Mouse (Mus musculus) adrenal gland, adult 8-10 months (tissue): ENCODE measurements around the gene Olfr711. TPM values are rescaled to one million over a fixed set of nuclear protein-coding genes. Genes with fewer than 3 reads are reported as not detected.
"Not testable (repeated sequence)": the region's sequence is repeated elsewhere in the genome, so short reads cannot be mapped to it uniquely, and the experiment has no call there.

Experiments used
- DNase-seq: peaks from one replicate; pipeline ENCODE4 v3.0.0; 2022
- total RNA-seq, 4 experiments: library from RNA; stranded (reverse); gene quantifications; 2 replicates each; pipeline ENCODE4 v1.2.4; 2022

The Olfr711 gene
- not detected for total RNA-seq

DNA sequence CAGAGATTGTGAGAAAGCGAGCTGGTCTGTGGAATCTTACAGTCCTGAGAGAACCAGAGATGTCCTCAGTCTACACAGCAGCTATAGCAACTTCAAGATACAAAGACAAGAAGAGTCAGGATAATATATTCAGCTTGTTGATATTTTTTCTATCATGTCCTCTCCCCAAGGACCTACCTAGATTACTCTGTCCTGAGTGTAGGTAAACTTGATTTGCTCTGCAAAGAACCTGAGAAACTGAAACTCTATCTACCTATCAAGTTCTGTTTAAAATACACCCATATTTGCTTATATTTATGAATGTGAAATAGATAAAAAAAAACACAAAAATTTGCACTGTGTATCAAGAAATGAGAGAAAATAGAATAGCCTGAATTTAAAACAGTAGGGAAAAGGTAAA, at the start of gene Olfr711:
Olfr711 (minus strand) TSS at position 101 of the 400 bp plus-strand sequence.
- no peak for DNase-seq

DNA sequence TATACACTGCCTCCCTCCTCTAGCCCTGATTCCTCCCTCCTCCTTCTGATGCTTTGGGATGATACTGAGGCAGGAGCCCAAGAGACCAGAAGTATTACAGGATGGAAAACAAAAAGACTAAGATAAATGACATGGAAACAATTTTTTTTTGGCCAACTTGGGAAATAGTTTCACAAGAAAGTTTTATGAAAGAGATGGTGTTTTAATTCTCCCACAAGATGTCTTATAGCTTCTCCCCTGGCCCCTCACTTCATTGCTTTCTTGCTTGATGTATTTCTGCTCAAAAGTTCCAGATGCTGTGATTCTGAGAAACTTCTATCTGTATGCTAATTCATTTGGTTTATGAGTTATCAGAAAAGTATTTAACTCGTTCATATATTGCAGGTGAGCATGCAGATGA, 30.7 kb upstream of the Olfr711 start, which contains the start of gene Olfr2:
Olfr2 (minus strand) TSS at position 101 of the 400 bp plus-strand sequence.
- DNase-seq = no peak

DNA sequence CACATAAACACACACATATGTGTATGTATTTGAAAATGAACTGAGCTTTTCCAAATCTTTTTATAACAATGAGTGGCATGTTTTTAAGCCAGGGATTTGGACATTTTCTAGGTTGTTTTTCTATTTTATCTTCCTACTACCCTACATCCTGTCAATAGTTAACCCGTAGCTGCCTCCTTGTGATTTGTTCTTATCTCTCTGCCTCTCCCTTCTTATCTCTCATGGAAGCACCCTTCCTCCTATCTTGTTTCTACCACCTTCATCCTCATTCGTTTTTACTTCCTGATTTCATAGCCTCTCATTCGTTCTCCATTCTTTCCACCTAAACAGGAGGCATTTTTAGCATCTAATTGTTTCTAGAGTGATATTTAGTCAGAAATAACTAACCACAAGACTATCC, 28.9 kb upstream of the Olfr711 start:
- DNase-seq = no peak

DNA sequence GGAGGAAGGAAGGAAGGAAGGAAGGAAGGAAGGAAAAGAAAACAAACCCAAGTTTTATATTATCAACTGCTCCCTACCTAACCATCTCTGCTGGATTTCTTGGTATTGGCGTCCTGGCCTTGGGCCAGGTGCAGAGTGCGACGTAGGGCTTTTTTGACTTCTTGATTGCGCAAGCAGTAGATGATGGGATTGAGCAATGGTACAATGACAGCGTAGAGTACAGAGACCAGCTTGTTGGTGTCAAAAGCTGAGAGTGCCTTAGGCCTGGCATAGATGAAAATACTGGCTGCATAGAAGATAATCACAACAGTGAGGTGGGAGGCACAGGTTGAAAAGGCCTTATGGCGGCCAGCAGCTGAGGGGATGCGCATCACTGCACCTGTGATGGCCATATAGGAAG, 25.5 kb upstream of the Olfr711 start:
- no peak for DNase-seq

DNA sequence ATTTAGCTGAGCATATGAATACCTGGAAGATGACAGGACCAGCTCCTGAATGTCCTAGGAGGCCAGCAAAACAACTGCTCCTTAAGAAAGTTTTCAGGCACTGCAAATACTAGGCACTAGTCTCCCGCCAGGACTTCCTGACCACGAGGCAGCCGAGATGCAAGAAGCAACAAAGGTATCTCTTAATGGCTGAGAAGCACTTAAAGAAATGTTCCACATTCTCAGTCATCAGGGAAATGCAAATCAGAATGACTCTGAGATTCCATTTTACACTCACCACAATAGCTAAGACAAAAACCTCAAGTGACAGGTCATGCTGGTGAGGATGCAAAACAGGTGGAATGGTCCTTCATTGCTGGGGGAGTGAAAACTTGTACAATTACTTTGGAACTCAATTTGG, 10.0 kb upstream of the Olfr711 start:
- no peak for DNase-seq

DNA sequence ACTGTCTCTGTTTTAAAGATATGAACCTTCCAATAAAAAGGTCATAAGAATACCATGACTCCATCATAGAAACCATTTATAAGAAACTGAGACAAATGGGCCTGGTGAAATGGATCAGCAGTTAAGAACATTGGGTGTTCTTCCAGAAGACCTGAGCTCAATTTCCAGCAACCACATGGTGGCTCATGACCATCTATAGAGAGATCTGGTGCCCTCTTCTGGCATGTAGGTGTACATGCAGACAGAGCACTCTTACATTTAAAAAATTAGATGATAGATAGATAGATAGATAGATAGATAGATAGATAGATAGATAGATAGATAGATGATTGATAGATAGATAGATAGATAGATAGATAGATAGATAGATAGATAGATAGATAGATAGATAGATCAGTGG, 7.8 kb downstream of the Olfr711 start:
- not testable (repeated sequence) for DNase-seq

DNA sequence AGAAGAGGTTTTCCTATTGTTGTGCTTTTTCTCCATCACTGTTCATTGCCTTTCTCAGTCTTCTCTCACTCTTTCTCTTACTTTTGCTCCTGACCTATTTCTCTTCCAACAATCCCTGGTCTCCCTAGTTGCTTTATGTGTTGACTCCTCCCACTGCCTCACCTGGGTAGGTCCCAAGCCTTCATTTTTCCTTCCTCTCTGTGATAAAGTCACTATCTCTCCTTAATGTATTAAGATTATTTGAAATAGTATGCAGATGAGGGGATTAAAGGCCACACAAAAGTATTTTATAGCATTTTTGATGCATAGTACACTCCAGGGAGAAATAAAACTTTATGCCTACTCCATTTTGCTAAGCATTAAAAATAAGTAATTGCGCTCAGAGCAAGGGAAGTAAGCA, 11.4 kb downstream of the Olfr711 start, which contains the start of gene Olfr6:
Olfr6 (minus strand) TSS at position 101 of the 400 bp plus-strand sequence.
- DNase-seq = no peak

DNA sequence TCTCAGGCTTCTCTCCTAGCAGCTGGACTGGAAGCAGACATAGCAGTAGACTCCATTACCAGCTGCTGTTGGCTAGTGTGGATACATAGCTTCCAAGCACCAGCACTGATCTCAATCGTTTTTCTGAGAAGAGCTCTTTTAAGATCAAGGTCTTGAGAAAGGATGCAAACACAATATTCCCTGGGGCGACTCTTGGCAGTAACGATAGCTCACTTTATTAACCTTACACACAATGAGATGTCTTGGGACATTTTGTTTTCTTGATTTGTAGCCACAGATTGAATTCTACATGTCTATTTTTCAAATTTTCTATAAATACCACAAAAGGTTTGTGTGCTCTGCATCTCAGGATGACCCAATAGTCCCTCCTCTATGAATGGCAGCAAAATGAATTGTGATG, 27.0 kb downstream of the Olfr711 start, which contains the start of gene Olfr710:
Olfr710 (minus strand) TSS at position 101 of the 400 bp plus-strand sequence.
- DNase-seq = no peak

DNA sequence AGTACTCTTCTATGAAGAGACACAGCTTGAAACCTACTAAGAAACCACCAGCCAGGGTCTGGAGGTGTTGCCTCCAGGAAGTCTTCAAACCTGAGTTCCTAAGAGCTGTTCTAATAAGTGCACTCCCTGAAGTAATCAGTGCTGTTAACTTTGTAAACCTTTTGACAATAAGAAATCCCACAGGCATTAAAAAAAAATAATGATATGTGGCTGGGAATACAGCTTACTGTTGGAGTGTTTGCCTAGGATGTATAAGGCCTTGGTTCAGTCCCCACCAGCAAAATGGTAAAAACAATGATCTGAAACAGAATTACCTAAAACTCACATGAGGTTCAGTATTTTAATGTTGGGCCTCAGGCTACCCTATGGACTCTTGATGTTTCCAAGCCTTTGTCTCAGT, 43.1 kb downstream of the Olfr711 start, which contains the start of gene Olfr709-ps1:
Olfr709-ps1 (minus strand) TSS at position 101 of the 400 bp plus-strand sequence.
- DNase-seq = no peak

DNA sequence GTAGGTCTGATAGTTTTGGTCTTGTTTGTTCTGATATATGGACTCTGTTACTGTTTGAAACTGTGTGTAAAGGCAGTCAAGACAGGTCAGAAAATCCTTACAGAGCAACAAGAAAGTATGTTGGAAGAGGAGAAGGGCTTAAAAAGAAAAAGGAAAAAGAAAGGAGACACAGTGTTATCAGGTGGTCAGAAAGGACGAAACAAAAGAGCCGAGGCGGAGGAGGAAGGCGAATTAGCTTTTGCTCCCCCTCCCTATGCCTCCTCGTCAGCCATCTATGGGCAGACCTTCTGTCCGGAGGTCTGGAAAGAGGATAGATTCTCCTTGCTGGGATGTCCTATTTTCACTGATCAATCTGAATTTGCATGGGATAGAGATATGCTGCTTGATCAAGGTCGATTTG, 54.3 kb downstream of the Olfr711 start:
- not testable (repeated sequence) for DNase-seq

Other genes starting within 250 kb of the Olfr711 start
- gene Olfr697, start 233.0 kb downstream of the Olfr711 start, total RNA-seq = not detected
- gene Olfr698, start 220.1 kb downstream of the Olfr711 start, total RNA-seq = not detected
- gene Olfr699, start 182.3 kb downstream of the Olfr711 start, total RNA-seq = not detected
- gene Olfr700, start 166.6 kb downstream of the Olfr711 start, total RNA-seq = not detected
- not detected for gene Olfr701, start 161.3 kb downstream of the Olfr711 start, total RNA-seq
- not detected for gene Olfr702, start 141.6 kb downstream of the Olfr711 start, total RNA-seq
- gene Olfr703, start 132.1 kb downstream of the Olfr711 start, total RNA-seq = not detected
- gene Olfr704, start 112.3 kb downstream of the Olfr711 start, total RNA-seq = not detected
- not detected for gene Olfr705, start 98.6 kb downstream of the Olfr711 start, total RNA-seq
- not detected for gene Olfr706, start 87.3 kb downstream of the Olfr711 start, total RNA-seq
- not detected for gene Olfr707, start 74.2 kb downstream of the Olfr711 start, total RNA-seq
- gene Olfr1532-ps1, start 67.5 kb downstream of the Olfr711 start, total RNA-seq = not detected
- gene Olfr709-ps1, start 43.2 kb downstream of the Olfr711 start, total RNA-seq = not detected
- not detected for gene Olfr710, start 27.1 kb downstream of the Olfr711 start, total RNA-seq
- not detected for gene Olfr6, start 11.5 kb downstream of the Olfr711 start, total RNA-seq
- not detected for gene Olfr2, start 30.6 kb upstream of the Olfr711 start, total RNA-seq
- not detected for gene Olfr713, start 55.7 kb upstream of the Olfr711 start, total RNA-seq
- not detected for gene Olfr714, start 95.5 kb upstream of the Olfr711 start, total RNA-seq
- gene Olfr17, start 117.8 kb upstream of the Olfr711 start, total RNA-seq = not detected
- gene Olfr715b, start 134.9 kb upstream of the Olfr711 start, total RNA-seq = not detected
- not detected for gene Olfr715, start 155.6 kb upstream of the Olfr711 start, total RNA-seq
- gene Olfr716, start 162.9 kb upstream of the Olfr711 start, total RNA-seq = not detected
- not detected for gene Nlrp14, start 191.5 kb upstream of the Olfr711 start, total RNA-seq
- gene Rbmxl2, start 234.0 kb upstream of the Olfr711 start, total RNA-seq = not detected